Mouse (Mus musculus): ENCODE measurements at regions not wholly inside any gene's neighbourhood (a gene's known extent, or its start where the extent isn't known, plus 50 kb on each side); places are given as distances from the start of the nearest gene placed in this dataset.

DNA sequence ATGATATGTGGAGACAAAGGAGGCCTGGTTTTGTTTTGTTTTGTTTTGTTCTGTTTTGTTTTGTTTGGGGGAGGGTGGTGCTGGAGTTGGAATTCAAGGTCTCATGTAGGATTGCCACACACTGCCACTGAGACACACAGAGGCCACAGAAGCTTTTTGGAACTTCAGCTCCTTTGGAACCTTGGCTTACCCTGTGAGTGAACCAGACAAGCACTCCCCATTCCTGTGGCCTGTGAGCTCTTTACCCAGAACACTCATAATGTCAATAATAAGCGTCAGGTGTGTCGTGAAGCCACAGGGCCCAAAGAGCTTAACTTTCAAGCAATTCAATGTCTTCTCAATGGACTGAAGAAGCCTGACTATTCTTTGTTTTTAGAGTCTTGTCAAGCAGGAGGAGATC lies 70.2 kb upstream of the Il15 start:
- no peak for DNase-seq

DNA sequence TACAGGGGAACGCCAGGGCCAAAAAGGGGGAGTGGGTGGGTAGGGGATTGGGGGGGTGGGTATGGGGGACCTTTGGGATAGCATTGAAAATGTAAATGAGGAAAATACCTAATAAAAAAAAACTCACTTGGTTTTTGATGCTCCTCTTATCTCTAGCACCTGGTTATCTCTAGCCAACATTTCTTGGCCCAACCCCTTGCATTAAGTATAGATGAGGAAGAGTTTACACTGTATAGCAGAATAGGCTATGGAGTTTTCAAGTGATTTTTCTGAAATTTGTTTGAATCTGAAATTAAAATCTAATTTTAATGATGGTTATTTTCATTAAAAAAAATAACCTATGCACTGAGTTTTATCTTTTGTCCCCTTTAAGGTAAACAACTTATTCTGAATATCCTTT lies 68.8 kb upstream of the Il15 start:
- no peak for DNase-seq

DNA sequence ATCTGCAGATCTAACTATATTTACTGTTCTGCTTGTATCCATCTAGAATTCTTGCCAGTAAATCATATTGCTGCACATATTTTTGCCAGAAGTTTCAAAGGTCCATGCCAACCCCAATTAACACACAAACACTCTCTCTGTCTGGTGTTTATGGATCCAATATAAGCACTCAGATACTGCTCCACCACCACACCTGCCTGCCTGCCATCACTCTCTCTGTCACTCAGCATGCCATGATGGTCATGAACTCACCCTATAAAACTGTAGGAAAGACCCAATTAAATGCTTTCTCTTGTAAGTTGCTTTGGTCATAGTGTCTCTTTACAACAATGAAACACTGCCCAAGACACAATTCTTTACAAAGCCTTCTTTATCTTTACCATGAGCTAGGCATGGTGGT lies 66.8 kb upstream of the Il15 start:
- no peak for DNase-seq

DNA sequence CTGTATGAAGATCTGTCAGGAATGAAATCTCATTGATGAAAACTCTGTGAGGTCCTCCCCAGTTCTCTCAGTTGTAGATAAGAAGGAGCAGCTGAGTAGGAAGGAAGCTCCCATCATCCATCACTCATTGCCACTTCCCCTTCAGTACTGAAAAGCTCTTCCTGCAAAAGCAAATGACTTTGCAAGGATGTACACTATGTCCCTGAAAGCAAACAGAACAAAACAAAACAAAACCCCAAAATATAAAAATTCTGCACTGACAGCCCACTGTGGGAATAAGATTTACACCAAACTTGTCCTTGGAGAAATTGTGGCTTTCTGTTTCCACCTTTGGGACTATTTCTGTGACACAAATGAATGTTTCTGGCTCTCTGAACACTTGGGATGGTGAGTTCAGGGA lies 59.8 kb upstream of the Il15 start:
- no peak for DNase-seq

DNA sequence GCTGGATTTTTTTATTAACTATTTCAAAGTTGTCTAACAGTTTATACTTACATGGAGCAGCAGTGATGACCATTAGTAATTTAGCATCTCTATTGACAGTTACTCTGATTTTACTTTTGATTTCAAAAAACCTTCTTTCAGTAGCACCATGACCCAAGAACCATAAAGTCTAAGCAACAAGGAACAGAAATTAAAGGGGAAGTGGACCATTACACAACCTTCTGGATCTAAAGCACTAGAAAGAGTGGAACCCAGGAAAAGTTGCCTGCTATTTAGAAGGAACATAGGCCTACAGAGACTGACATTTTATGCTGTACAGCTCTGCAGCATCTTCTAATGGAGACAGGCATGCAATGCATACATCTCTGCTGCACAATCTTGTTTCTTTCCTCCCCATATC lies 56.0 kb upstream of the Il15 start:
- DNase-seq = no peak

DNA sequence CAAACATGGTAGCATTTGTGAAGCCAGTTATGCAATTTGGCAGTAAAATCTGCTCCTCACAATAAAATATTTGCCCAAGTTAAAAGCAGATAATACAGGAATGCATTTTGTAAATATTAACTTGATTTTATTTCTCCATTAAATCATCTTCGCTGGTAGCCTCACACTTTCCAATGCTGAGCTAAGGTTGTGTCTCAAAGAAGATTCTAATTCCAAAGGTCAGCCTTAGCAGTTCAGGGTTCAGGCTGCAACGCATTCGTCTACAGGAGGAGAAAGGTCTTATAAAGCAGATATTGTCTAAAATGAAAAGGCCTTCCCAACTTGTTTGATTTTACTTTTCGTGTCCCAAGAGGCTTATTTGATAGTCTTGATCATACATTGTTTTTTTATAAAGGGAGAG lies 51.0 kb upstream of the Il15 start:
- no peak for DNase-seq
